Mouse (Mus musculus) inflammation-experienced regulatory T-cells, adult 6 months (primary cell): ENCODE measurements around the gene Tnfsf11. TPM values are rescaled to one million over a fixed set of nuclear protein-coding genes. Genes with fewer than 3 reads are reported as not detected.

Experiments used
- ATAC-seq: one replicate; pipeline ENCODE4 v1.8.0; 2017
- polyA plus RNA-seq, 3 experiments: library from polyadenylated mRNA; unstranded; fragments of 100-300 nt; shearing (Covaris generic); gene quantifications; one replicate each; pipeline ENCODE4 v1.2.1; 2017

Tnfsf11 gene
- polyA plus RNA-seq = 10 to 100 TPM in 2 of 3 experiments, 1 to 10 TPM in 1; 8.9 to 19.7 (median 14.2) TPM

DNA sequence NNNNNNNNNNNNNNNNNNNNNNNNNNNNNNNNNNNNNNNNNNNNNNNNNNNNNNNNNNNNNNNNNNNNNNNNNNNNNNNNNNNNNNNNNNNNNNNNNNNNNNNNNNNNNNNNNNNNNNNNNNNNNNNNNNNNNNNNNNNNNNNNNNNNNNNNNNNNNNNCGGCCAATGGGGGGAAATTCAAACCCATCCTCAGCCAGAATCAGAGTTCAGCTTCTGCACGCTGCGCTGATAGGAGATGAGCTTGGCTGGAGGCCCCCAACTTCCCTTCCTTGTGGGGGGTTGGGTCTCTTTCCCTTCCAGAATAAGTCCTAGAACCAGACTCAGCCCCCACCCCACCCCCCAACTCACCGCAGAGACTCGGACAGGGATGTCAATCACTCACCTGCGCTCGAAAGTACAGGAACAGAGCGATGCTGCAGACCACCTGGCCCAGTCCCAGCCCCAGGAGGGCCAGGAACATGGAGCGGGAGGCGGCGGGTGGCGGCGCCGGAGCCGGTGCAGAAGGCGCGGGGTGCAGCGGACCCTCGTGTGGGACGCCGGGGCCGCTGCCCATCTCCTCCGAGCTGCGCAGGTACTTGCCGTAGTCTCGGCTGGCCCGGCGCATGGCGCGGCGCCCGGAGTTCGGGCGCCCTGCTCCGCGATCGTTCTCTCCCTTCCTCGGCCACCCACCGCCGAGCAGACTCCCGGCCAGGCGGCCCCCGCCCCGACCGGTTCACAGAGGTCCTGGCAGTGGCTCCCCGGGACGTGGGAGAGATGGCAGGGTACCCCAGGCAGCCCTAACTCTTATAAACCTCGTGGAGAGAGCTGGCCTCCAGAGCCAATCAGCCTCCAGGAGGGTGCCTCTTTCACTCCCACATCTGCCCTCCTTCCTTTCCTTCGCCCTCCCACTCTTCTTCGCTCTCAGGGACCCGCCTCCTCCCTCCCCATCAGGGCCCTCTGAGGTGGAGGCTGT, at the start of gene Tnfsf11:
Gene Tnfsf11 (minus strand): TSS at position 758 of the 952 bp plus-strand sequence.
- ATAC-seq = peak; percentile 59

DNA sequence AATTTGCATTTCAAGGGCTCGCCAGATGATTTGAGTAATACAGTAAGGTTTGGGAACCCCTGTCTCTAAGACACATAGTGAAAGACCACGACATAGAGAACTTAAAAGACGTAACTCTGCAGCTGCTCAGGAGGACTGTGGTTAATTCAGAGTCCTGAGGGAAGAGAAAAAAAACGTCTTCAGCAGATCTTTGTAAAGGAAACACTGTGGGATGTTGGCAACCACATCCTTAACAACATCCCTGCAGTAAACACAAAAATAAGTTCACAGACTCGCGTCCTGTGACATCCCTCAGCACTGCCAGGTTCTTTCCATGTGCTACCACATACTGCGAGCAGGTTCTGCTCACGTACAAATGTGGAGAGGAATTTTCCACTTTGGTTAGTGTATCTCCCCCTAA, 48.9 kb upstream of the Tnfsf11 start:
- peak; percentile 77 for ATAC-seq

DNA sequence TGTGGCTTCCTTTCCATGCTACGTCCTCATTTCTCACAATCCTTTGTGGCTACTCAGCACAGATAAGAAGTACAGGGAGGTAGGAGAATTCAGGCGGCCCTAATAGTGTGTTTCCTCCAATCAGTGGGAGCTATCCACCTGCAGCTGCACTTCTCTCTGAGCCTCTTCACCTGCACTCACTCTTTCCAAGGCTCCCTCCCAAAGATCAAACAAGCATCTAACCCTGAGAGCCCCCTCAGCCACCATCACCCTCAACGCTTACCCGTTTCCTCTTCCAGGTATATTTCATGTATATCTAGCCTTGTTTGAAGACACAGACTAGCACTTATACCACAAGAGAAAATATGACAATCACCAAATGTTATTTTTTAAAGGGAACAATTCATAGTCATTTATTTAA, 47.5 kb upstream of the Tnfsf11 start:
- no peak for ATAC-seq

DNA sequence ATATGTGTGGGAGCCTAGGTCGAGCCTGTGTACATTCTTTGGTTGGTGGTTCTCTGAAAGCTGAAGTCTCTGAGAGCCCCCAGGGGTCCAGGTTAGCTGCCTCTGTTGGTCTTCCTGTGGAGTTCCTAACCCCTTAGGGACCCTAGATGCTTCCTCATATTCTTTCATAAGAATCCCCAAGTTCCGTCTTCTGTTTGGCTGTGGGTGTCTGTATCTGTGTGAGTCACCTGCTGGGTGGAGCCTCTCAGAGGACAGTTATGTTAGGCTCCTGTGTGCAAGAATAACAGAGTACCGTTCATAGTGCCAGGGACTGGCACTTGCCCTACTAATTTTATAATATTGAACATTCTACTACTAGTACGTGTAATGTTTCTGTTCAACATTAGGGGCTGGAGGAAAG, 45.0 kb upstream of the Tnfsf11 start:
- ATAC-seq = peak; percentile 25

DNA sequence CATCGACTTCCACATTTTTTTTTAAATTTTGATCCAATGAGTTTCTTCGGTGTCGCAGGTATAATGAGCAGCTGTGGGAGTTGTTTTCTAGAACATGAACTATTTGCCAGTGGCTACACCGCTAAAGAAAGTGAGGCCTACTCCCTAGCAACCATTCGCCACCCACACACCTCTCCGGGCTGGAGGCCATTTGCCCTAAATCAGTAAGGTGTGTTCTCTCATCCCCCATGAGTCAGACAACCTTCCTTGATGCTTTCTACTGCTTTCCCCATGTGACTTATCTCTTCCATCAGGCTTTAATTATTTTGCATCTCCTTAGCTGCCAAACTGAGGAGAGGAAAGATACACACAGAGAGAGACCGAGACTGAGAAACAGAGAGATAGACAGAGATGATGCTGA, 43.7 kb upstream of the Tnfsf11 start:
- peak; percentile 72 for ATAC-seq

DNA sequence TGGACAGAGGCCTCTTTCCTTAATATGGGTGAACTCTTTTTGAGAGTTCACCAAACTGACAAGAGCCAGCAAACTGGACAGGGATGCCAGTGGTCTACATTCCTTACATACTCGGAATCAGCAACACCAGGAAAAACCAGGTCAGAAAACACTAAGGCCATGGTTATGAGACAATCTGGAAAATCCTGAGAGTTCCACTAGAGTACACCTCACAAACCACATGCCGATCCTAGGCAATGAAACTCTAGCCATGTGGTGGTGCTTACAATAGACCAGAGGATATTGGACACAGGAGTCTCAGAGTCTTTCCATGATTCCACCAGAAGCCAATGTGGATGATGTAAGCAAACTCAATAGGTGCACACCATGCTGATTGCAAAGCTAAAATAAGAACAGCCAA, 39.9 kb upstream of the Tnfsf11 start:
- no peak for ATAC-seq

DNA sequence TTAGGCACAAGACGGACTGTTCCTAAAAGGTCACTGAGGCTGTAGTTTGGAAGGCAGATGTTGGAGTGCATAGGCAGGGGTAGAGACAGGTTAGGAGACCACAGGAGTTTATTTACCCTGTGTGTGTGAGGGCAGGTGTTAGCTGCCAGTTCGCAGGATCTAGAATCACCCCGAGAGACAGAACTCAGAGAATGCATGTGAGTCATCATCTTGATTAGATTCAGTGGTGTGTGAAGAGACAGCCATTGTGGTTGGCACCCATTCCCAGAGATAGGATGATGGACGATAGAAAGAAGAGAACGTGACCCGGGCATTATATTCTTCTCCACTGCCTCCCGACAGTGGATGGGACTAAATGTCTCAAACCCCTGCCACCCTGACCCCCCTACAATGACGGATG, 35.2 kb upstream of the Tnfsf11 start:
- no peak for ATAC-seq

DNA sequence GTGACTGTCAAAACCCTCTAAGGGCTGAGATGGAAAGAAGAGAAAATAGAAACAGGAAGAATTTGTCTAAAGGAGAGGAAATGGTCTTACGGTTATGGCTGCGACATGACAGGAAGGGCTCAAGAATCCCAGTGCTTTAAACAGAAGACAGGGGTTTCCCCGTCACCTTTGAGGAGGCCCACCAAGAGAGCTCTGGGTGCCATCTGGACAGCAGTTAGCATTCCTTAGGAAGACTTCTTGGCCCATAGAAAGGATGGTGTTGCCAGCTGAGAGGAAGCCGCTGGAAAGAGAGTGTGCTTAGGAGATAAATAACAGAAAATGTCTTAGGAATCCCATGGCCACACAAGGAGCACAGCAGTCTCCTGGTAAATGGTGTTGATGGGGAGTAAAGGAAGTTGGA, 34.3 kb upstream of the Tnfsf11 start:
- no peak for ATAC-seq

DNA sequence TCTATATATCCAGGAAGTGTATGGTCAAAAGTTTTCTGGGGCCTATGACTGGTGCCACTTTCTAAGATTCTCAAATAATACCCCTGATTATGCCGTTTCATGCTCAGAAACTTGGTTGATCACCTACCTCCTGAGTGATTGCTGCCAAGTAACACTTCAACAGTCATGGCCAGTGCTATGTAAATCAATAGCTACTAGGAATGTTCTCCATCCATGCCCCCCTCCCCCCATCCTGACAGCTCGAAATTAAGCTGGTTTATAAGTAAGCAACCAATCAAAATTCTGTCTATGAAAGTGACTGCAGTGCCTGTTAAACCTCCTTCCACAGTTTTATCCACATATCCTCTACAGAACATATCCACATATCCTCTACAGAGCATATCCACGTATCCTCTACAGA, 25.5 kb upstream of the Tnfsf11 start:
- no peak for ATAC-seq

DNA sequence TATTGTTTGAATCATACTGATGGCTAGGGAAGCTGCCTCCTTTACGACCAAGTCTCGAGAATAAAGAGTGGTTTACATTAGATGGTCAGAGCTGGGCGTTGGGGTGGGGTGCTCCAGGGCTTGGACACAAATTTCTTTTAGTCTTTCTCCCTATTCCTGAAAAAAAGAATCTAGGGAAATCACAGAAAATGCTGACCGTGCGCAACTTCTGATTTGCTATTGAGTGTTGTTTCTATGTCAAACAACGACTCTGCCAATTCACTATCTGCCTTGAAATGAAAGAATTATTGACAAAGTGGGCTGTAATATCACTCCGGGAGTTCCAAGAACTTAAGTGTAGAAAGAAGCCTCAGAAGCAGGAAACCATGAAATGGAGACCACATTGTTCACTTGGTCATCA, 23.5 kb upstream of the Tnfsf11 start:
- ATAC-seq = no peak

DNA sequence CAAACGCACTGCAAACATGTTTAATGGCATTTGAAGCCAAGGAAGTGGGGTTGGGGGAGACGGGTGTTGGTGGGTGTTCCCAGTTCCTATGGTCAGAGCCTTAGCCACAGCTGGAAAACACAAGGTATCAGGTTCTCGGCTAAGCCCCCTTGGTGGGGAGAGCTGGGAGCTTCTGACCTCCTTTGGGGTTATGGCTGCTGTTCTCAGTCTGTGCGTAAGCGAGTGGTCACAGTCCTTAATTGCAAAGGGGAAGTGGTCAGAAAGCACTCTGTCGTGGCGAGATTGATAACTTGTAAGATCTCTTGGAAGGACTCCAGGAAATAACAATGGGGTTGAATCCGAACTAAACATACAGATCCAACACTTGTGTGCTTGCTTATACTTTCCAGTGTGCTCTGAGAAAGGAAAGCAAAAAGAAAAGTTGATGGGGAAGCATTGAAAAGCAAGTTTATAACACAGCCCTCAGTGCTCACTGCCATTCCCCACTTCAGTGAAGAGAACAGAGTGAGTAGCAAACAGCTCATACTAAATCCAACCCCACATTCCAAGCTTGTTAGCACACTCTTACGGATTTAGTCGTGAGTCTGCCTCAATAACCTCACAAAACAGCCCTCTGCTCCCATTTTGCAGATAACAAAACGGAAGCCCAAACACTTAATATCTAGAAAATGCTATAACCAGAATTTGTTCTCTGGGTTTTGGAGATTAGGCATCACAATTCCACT, 22.9 kb upstream of the Tnfsf11 start:
- no peak for ATAC-seq

DNA sequence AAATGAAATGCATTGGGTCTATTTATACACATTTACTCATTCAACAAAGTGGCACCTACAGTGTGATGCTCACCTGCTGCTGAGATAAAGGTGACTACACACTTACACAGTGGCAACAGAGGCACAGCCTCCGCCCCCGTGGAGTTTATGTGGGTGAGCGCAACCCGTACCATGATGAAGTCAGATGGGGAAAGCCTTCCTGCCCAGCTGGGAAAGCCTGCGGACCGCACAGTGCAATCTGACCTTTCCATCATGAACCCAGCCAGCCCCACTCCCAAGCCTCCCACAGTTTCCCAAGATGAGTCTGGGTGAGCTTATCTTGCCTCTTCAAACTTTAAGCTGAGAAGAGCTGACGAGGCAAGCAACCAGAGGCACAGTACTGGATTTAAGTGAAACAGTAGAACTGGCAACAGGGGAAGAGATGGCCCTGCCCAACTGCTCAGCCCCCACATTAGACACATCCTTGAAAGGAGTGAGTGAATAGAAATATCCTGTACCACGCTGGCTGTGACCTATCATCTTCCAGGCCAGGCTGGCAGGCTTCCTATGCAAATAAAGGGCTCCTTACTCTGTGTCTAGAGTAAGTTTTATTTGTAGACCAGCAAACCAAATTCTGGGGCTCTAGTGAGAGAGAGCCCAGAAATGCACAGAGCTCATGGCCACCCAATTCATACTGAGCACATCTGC, 22.1 kb upstream of the Tnfsf11 start:
- ATAC-seq = peak; percentile 69

DNA sequence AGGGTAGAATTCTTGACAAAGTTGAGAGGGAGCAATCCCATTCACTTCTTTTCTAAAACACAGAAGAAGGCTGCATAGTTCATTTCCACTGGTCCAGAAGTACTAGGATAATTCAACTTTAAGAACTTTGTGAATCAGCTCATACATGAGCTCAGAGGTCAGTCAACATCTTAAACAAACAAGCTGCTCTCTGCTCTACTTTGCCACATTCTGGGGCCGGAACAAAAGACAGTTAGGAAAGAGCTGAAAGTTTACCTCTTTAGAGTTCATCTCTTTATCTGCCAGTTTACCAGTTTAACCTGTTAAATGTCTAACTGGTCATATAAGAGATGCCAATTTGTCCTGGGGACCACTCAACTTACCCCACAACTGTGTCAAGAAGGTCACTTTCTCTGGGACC, 15.5 kb upstream of the Tnfsf11 start:
- ATAC-seq = no peak

DNA sequence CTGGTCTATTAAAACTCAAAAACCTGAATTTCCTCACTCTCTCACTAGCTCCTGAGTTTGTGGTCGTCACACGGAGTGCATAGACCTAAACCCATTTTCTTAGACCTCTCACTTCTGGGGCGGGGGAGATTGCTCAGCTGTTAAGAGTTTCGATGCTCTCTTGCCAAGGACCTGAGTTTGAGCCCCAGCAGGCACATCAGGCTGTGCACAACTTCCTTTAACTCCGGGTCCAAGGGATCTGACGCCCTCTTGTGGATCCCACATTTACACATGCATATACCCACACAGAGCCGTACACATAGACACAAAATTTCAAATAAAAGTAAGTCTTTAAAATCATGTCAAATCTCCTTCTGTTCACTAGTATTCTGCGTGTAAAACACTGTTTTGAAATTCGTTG, 15.1 kb upstream of the Tnfsf11 start:
- no peak for ATAC-seq

DNA sequence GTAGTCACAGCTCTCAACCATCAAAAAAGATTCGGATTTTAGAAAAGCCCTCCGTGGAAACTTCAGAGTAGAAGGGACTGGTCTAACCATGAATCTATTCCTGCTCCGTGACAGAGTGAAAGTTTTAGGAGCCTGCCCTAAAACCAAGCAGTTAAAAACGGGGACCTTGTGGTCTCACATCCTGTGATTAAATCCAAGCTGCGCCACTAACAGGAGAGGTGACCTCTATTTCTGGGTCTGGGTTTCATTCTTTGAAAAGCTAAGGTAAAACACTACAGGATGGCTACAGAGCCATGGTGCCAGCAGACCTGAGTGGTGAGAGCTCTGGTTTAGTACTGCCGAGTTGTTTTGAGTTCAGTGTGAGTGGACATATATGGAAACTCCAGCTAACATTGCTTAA, 12.4 kb upstream of the Tnfsf11 start:
- peak; percentile 61 for ATAC-seq

DNA sequence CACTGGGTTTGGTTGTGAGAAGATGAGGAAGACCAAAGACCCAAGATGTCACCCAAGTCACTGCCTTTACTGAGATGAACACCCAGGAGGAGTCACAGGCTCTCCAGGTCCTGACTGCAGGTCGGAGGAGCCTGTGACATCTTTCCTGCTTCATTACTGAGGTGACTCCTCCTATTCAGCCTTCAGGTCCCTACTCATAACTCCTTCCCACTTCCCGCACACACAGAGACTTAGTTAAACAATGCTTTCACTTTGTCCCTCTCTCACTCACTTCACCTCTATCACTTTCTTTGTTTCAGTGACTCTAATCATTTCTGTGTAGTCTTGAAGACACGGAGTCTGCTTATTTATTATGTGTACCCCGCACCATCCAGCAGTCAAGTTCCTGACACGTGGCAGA, 11.7 kb upstream of the Tnfsf11 start:
- peak; percentile 64 for ATAC-seq

DNA sequence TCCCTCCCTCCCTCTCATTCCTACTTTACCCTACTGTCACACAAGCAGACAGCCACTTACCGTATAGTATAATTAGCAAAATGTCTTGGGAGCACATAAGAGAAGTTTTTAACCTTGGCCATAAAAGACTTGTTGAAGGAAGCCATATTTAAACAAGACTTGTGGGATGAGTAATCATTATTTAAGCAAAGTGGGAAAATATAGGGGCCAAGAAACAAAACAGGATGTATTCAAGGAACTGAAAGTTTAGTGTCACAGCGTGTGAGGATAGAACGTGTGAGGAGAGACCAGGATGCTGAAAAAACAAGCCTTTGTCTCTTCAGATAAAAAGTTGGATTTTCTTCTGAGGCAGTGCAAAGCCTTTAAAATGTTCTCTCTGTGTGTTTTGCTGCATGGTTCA, 11.2 kb upstream of the Tnfsf11 start:
- no peak for ATAC-seq

DNA sequence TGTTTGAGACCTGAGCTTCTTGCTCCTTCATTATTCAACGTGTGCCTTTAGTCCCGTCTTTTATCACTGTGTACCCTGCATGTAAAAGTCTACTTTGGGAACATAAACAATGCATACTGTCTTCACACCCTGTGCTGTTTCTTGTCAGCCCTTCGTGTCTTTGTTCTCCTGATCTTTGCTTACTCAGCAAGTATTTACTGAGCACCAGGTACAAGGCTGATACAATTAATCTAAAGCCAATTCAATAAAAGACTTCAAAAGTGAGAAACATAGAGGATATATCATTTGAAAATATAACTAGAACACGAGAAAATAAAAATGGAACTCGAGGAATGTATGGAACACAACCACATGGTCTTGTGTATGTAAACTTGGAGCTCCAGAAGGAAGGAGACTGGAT, 9.8 kb upstream of the Tnfsf11 start:
- no peak for ATAC-seq

DNA sequence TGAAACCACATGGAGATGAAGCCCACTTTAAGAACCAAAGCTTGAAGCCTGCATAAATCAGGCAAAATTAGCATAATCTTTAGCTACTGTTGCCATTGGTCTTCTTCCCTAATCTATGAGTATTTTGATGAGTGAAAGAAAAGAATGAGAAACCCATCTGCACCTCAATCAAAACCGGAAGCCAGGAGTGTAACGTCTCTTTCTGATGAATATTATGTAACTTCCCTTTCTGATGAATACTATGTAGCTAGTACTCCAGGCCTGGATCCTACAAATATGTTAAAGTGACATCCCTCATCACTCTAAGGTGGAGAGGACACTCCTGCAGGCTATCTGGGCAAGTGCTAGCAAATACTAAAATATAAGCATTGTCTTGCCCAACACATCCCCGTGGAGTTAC, 6.9 kb downstream of the Tnfsf11 start:
- peak; percentile 30 for ATAC-seq

DNA sequence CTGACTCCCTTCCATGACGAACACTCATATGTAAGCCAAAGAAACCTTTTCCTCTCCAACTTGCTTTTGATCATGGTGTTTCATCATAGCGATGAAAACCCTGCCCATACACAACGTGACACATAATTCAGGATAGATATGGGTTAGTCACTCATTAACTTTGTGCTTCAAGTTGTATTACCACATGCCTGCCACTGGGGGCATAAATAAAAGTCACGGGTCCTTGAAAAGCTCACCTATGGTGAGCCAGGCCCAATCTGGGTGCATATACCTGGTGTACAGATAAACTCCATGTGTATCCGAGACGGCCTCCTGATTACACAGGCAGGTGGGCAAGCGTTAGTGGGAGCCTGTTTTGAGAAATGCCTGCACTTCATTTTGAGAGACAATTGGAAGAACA, 15.2 kb downstream of the Tnfsf11 start:
- peak; percentile 72 for ATAC-seq

DNA sequence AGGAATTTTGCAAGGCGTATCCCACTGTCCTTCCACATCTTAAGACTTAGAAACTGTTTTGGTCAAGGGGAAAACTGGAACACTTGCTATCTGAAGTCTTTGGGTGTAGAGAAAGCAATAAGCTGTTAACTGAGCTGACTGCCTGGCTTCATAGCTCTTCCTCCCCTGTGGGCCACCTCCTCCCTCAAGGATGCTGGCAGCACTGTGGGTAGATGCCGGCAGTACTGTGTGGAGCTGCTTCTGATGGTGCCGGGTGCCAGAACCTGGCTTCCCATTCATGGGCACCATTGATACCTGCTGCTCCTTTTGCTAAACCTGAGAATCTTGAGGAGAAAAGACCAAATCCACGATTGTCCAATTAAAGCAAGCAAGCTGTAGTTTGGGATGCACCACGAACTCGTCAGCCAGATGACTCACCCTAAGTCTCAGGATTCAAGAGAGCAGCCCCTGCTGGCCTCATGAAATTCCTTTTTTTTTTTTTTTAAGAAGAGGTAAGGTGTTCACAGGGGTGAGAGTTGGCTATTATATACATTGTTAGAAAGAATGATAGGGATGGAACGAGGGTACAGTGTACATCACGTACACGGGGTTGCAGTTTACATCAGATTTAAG, 17.8 kb downstream of the Tnfsf11 start:
- ATAC-seq = no peak

DNA sequence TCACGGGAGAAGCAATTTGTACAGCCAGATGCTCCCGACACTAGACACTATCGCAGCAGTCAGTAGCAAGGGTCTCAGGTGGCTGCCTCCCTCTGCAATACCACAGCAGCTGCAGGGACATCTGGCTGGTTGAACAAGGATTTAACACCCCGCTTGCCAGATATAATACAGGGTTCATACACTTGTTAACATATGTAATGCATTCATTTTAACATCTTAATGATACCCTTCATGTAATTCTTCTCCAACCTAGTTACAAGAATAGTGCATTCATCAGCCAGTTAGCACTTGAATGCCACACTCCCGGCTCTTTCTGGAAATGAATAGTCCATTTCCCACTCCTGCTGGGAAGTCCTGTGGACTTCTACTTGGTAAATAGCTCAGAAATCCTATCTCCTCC, 18.9 kb downstream of the Tnfsf11 start:
- ATAC-seq = no peak
